ENCODE assay signal across 8 mouse cellular contexts in genomic region chr9:44268027-44268360, GRCm38 (mm10). TPM values are rescaled to one million over a fixed set of nuclear protein-coding genes. Genes with fewer than 3 reads are reported as not detected.
DNase-seq lines count a peak whose midpoint lies in the region; ATAC-seq and TF ChIP-seq lines count a peak whose summit lies in the region.

No protein-coding gene starts in this region.

- peak overlapping the region; percentile 74 for H3K9ac ChIP-seq in hindbrain, embryonic 11.5 days (ENCODE audit: low read depth, low read length)
- peak overlapping the region; percentile 95 for H3K9ac ChIP-seq in lung, postnatal 0 days (replicated peaks; ENCODE audit: low read depth)

- H3K9me3 ChIP-seq in hindbrain, embryonic 11.5 days (ENCODE audit: control insufficient read depth, low read length) = no peaks in the 10 kb centered on the region
- no peaks in the 10 kb centered on the region for H3K9me3 ChIP-seq in lung, postnatal 0 days (ENCODE audit: low read length)

- no peaks in the 10 kb centered on the region for H3K27me3 ChIP-seq in hindbrain, embryonic 11.5 days (ENCODE audit: control insufficient read depth, insufficient read depth, low read length)
- H3K27me3 ChIP-seq in lung, postnatal 0 days (replicated peaks; ENCODE audit: insufficient read depth, low read length) = no peaks in the 10 kb centered on the region

- peak; percentile 76 for TF ChIP-seq CTCF in lung, postnatal 0 days (IDR thresholded peaks at IDR 0.05)

- ATAC-seq in frontal cortex, adult (ENCODE audit: low TSS enrichment) = peak; percentile 50
- peak; percentile 67; the same call in 1 of the 2 replicates for ATAC-seq in hindbrain, embryonic 11.5 days (ENCODE audit: low FRiP score)
- peak; percentile 97 for ATAC-seq in lung, postnatal 0 days

- whole genome bisulfite sequencing in hindbrain, embryonic 11.5 days = 7% methylated on average over 28 of the region's 28 CpGs
- WGBS in lung, postnatal 0 days = 8% methylated on average over 24 of the region's 28 CpGs

- no peak overlapping the region for H3K27ac ChIP-seq in hindbrain, embryonic 11.5 days (ENCODE audit: low read depth, low read length)
- peak overlapping the region; percentile 92 for H3K27ac ChIP-seq in lung, postnatal 0 days (ENCODE audit: low read length)

- no peaks in the 10 kb centered on the region for H3K36me3 ChIP-seq in hindbrain, embryonic 11.5 days (ENCODE audit: control insufficient read depth, insufficient read depth, low read length)
- H3K36me3 ChIP-seq in lung, postnatal 0 days (ENCODE audit: insufficient read depth, low read length) = no peaks in the 10 kb centered on the region

- peak; percentile 93 for DNase-seq in Muller cell, postnatal 12 days (ENCODE audit: inconsistent ontology term)
- DNase-seq in cerebellum, adult 9-11 months = peak; percentile 88
- peak; percentile 80 for DNase-seq in hindbrain, embryonic 11.5 days (ENCODE audit: low spot score)
- DNase-seq in layer of hippocampus, postnatal 10 days (ENCODE audit: low spot score in 2 of 2) = peak; percentile 90 to 92
- DNase-seq in lung, postnatal 0 days (ENCODE audit: low spot score) = peak; percentile 94
- DNase-seq in ovary, postnatal 14 days (ENCODE audit: low spot score) = peak; percentile 86
- DNase-seq in thymus, postnatal 14 days = peak; percentile 90

- TF ChIP-seq EP300 in lung, postnatal 0 days (IDR thresholded peaks at IDR 0.05) = no peak

- H3K4me3 ChIP-seq in hindbrain, embryonic 11.5 days (ENCODE audit: low read depth, low read length) = peak overlapping the region; percentile 38
- H3K4me3 ChIP-seq in lung, postnatal 0 days (ENCODE audit: low read depth, low read length) = peak overlapping the region; percentile 56

- peak overlapping the region; percentile 60 for H3K4me2 ChIP-seq in hindbrain, embryonic 11.5 days (replicated peaks; ENCODE audit: low read depth, low read length)
- H3K4me2 ChIP-seq in lung, postnatal 0 days (replicated peaks; ENCODE audit: low read depth, low read length) = peak overlapping the region; percentile 86

- H3K4me1 ChIP-seq in hindbrain, embryonic 11.5 days (replicated peaks; ENCODE audit: control insufficient read depth, insufficient read depth, low read length) = no peaks in the 10 kb centered on the region
- H3K4me1 ChIP-seq in lung, postnatal 0 days (ENCODE audit: insufficient read depth, low read depth, low read length) = peaks cover 7% of the 10 kb centered on the region; the same call in 1 of the 2 replicates

RNA-seq across cellular contexts. Expression of gene Nlrx1, which starts 0.4 kb away (rescaled TPM):
- 1.9 and 2.9 TPM in 2 replicates for polyA plus RNA-seq in hindbrain, embryonic 11.5 days (2014; fragmentation: Nextera tagmentation; extraction: Ambion mirVana)
- total RNA-seq in layer of hippocampus, postnatal 10 days (2021) = 10 to 100 TPM; 11.5 to 11.6 TPM
- 9.4 and 10.1 TPM in 2 replicates for polyA plus RNA-seq in lung, postnatal 0 days (2015; fragmentation: Nextera tagmentation; extraction: Ambion mirVana)

RNA-seq across cellular contexts. Expression of gene Pdzd3, which starts 16.7 kb away (rescaled TPM):
- 0.13 TPM in 1 of 2 replicates, not detected in the other for polyA plus RNA-seq in hindbrain, embryonic 11.5 days (2014; fragmentation: Nextera tagmentation; extraction: Ambion mirVana)
- 1 to 10 TPM in 1 of 2 experiments, under 1 TPM in 1; 0.98 to 1.0 TPM for total RNA-seq in layer of hippocampus, postnatal 10 days (2021)
- polyA plus RNA-seq in lung, postnatal 0 days (2015; fragmentation: Nextera tagmentation; extraction: Ambion mirVana) = 0.13 TPM in 1 of 2 replicates, not detected in the other

RNA-seq across cellular contexts. Expression of gene Abcg4, which starts 20.4 kb away (rescaled TPM):
- polyA plus RNA-seq in hindbrain, embryonic 11.5 days (2014; fragmentation: Nextera tagmentation; extraction: Ambion mirVana) = 2.9 and 5.7 TPM in 2 replicates
- total RNA-seq in layer of hippocampus, postnatal 10 days (2021) = 10 to 100 TPM; 73.5 to 76.2 TPM
- polyA plus RNA-seq in lung, postnatal 0 days (2015; fragmentation: Nextera tagmentation; extraction: Ambion mirVana) = 0.47 and 0.63 TPM in 2 replicates

RNA-seq across cellular contexts. Expression of gene Ccdc153, which starts 27.5 kb away (rescaled TPM):
- not detected in 2 replicates for polyA plus RNA-seq in hindbrain, embryonic 11.5 days (2014; fragmentation: Nextera tagmentation; extraction: Ambion mirVana)
- 1 to 10 TPM; 7.2 to 9.2 TPM for total RNA-seq in layer of hippocampus, postnatal 10 days (2021)
- polyA plus RNA-seq in lung, postnatal 0 days (2015; fragmentation: Nextera tagmentation; extraction: Ambion mirVana) = 59.6 and 60.0 TPM in 2 replicates

RNA-seq across cellular contexts. Expression of gene Cbl, which starts 34.1 kb away (rescaled TPM):
- polyA plus RNA-seq in hindbrain, embryonic 11.5 days (2014; fragmentation: Nextera tagmentation; extraction: Ambion mirVana) = 22.7 and 24.7 TPM in 2 replicates
- 10 to 100 TPM; 55.1 to 58.4 TPM for total RNA-seq in layer of hippocampus, postnatal 10 days (2021)
- 6.8 and 9.3 TPM in 2 replicates for polyA plus RNA-seq in lung, postnatal 0 days (2015; fragmentation: Nextera tagmentation; extraction: Ambion mirVana)
